Mouse (Mus musculus): Measurements from ENCODE around the gene Gon4l. TPM values are rescaled to one million over a fixed set of nuclear protein-coding genes. Genes with fewer than 3 reads are reported as not detected.

Gon4l gene
- total RNA-seq, 4 experiments from 2014 or later, result 42.9 to 53.8 (median 47.6) TPM

- no peak for DNase-seq (ENCODE audit: low spot score in 2 of 2)
These were observed 71.5 kb downstream of the Gon4l start for GRCm38 (mm10) chr3:88906393-88907159.

GRCm38 (mm10) chr3:88912585-88912984 lies 77.6 kb downstream of the Gon4l start:
- DNase-seq (ENCODE audit: low spot score in 2 of 2), result no peak

- peak; percentile 89 to 90 for DNase-seq (ENCODE audit: low spot score in 2 of 2)
These were observed 78.7 kb downstream of the Gon4l start, which contains the start of gene Msto1 for GRCm38 (mm10) chr3:88913511-88914383. Gene Msto1 (minus strand): TSS chr3:88913999.

- no peak for DNase-seq (ENCODE audit: low spot score in 2 of 2)
These were observed 79.4 kb downstream of the Gon4l start for GRCm38 (mm10) chr3:88914384-88914810.

GRCm38 (mm10) chr3:88918981-88919380 lies 84.0 kb downstream of the Gon4l start:
- no peak for DNase-seq (ENCODE audit: low spot score in 2 of 2)

GRCm38 (mm10) chr3:88921411-88921810 lies 86.4 kb downstream of the Gon4l start:
- no peak for DNase-seq (ENCODE audit: low spot score in 2 of 2)

GRCm38 (mm10) chr3:88923989-88924591 lies 89.1 kb downstream of the Gon4l start:
- DNase-seq (ENCODE audit: low spot score in 2 of 2), result no peak

- no peak for DNase-seq (ENCODE audit: low spot score in 2 of 2)
These were observed 90.6 kb downstream of the Gon4l start for GRCm38 (mm10) chr3:88925651-88926050.

- DNase-seq (ENCODE audit: low spot score in 2 of 2), result no peak
These were observed 94.5 kb downstream of the Gon4l start for GRCm38 (mm10) chr3:88929501-88929900.

- no peak for DNase-seq (ENCODE audit: low spot score in 2 of 2)
These were observed 104.0 kb downstream of the Gon4l start for GRCm38 (mm10) chr3:88939071-88939470.

- DNase-seq (ENCODE audit: low spot score in 2 of 2), result no peak
These were observed 104.7 kb downstream of the Gon4l start for GRCm38 (mm10) chr3:88939749-88940148.

- no peak for DNase-seq (ENCODE audit: low spot score in 2 of 2)
These were observed 107.4 kb downstream of the Gon4l start for GRCm38 (mm10) chr3:88942316-88942880.

- DNase-seq (ENCODE audit: low spot score in 2 of 2), result no peak
These were observed 109.1 kb downstream of the Gon4l start for GRCm38 (mm10) chr3:88944109-88944508.

- DNase-seq (ENCODE audit: low spot score in 2 of 2), result peak; percentile 76 to 77
These were observed 115.0 kb downstream of the Gon4l start for GRCm38 (mm10) chr3:88949786-88950575.

GRCm38 (mm10) chr3:88950576-88951326 lies 115.7 kb downstream of the Gon4l start, which contains the start of the genes Ash1l and Dap3:
Gene Ash1l (plus strand): TSS chr3:88950622.
Gene Dap3 (minus strand): TSS chr3:88951181.
- DNase-seq (ENCODE audit: low spot score in 2 of 2), result peak; percentile 64 to 68

- DNase-seq (ENCODE audit: low spot score in 2 of 2), result no peak
These were observed 116.3 kb downstream of the Gon4l start for GRCm38 (mm10) chr3:88951327-88951800.

- DNase-seq (ENCODE audit: low spot score in 2 of 2), result no peak
These were observed 118.2 kb downstream of the Gon4l start for GRCm38 (mm10) chr3:88953246-88953645.

GRCm38 (mm10) chr3:88953736-88954135 lies 118.7 kb downstream of the Gon4l start:
- no peak for DNase-seq (ENCODE audit: low spot score in 2 of 2)
